Mouse (Mus musculus) C2C12 (cell line): ENCODE results near the gene Iffo2. TPM values are rescaled to one million over a fixed set of nuclear protein-coding genes. Genes with fewer than 3 reads are reported as not detected.

ENCODE experiments used
- H3K27me3 ChIP-seq: one replicate; pipeline ENCODE4 v1.6.1; 2011; ENCODE audit not compliant: control insufficient read depth, insufficient read depth, insufficient read length
- H3K36me3 ChIP-seq: one replicate; pipeline ENCODE4 v1.6.1; 2011; ENCODE audit not compliant: control insufficient read depth, insufficient read depth
- H3K4me3 ChIP-seq: one replicate; pipeline ENCODE4 v1.5.1; 2011; ENCODE audit warnings: mild to moderate bottlenecking, control low read depth; ENCODE audit not compliant: poor library complexity, insufficient read depth, severe bottlenecking
- H3K79me2 ChIP-seq: one replicate; pipeline ENCODE4 v1.6.1; 2011; ENCODE audit not compliant: control insufficient read depth, insufficient read depth
- H3K79me3 ChIP-seq: one replicate; pipeline ENCODE4 v1.6.1; 2011; ENCODE audit warnings: low read depth, control low read depth
- H3ac ChIP-seq: one replicate; pipeline ENCODE3; 2011; ENCODE audit warnings: low read depth; ENCODE audit not compliant: control insufficient read depth, insufficient read length
- CEBPB ChIP-seq: IDR thresholded peaks from one replicate; pipeline ENCODE4 v1.6.1; 2011; ENCODE audit warnings: low read depth, mild to moderate bottlenecking, control low read depth, moderate library complexity
- CTCF ChIP-seq: IDR thresholded peaks from one replicate; pipeline ENCODE4 v1.5.1; 2011; ENCODE audit not compliant: control insufficient read depth, insufficient read depth, insufficient read length
- FOSL1 ChIP-seq: IDR thresholded peaks from one replicate; pipeline ENCODE4 v1.8.0; 2011; ENCODE audit warnings: mild to moderate bottlenecking, low read length; ENCODE audit not compliant: poor library complexity, insufficient read depth, severe bottlenecking
- MAX ChIP-seq: IDR thresholded peaks from one replicate; pipeline ENCODE4 v1.6.1; 2011; ENCODE audit warnings: mild to moderate bottlenecking, control low read depth
- MYOD1 ChIP-seq: IDR thresholded peaks from one replicate; pipeline ENCODE4 v1.6.1; 2011; ENCODE audit warnings: low read depth; ENCODE audit not compliant: control insufficient read depth, insufficient read length
- MYOG ChIP-seq: IDR thresholded peaks from one replicate; pipeline ENCODE4 v1.6.1; 2011; ENCODE audit not compliant: control insufficient read depth, insufficient read length; ENCODE audit errors: extremely low read depth
- USF1 ChIP-seq: IDR thresholded peaks from one replicate; pipeline ENCODE4 v1.6.1; 2011; ENCODE audit warnings: low read depth, mild to moderate bottlenecking, control low read depth, moderate library complexity
- polyA plus RNA-seq: library from polyadenylated mRNA; unstranded; fragments of >200 nt; fragmentation: generic; extraction: Trizol; gene quantifications from one replicate; pipeline ENCODE4 v1.2.1, GENCODE M21; 2012; ENCODE audit warnings: missing spikeins

The Iffo2 gene
- polyA plus RNA-seq, 1 experiment = 20.0 TPM

DNA sequence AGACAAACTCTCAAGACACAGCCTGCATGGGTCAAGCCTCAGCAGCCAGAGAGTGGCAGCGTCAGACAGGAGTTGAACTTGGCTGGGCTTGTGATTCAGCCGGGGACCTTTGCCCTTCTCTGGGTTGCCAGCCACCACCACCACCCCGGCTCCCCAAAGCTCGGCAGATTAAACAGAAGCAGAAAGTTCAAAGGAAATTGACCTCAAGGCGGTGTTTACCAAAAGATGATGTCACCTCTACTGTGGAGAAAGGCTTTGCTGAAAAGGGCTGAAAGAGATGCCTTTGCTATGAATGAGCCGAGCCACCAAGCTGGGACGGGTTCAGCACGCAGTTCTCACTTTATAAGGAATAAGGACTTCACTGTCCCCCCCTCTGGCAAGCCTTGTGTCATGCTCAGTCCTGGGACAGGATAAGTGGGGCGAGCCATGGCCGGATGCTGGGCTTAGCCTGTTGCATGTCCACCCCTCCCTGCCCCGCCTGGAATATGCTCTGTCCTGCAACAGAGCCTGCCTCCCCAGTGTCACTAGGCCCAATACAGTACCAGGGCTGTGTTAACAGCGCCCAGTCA is 4.9 kb downstream of the Iffo2 start:
- TF ChIP-seq MYOG = no peak
- no peak for TF ChIP-seq FOSL1
- TF ChIP-seq CEBPB = peak; percentile 22
- peak; percentile 26 for TF ChIP-seq CTCF
- TF ChIP-seq MAX = peak; percentile 57
- no peak for TF ChIP-seq USF1
- no peak for TF ChIP-seq MYOD1
- H3ac ChIP-seq = peak overlapping the region; percentile 43
- no peaks in the 10 kb centered on the region for H3K36me3 ChIP-seq
- H3K79me3 ChIP-seq = no peaks in the 10 kb centered on the region
- H3K4me3 ChIP-seq = no peak overlapping the region
- no peaks in the 10 kb centered on the region for H3K27me3 ChIP-seq
- no peaks in the 10 kb centered on the region for H3K79me2 ChIP-seq

DNA sequence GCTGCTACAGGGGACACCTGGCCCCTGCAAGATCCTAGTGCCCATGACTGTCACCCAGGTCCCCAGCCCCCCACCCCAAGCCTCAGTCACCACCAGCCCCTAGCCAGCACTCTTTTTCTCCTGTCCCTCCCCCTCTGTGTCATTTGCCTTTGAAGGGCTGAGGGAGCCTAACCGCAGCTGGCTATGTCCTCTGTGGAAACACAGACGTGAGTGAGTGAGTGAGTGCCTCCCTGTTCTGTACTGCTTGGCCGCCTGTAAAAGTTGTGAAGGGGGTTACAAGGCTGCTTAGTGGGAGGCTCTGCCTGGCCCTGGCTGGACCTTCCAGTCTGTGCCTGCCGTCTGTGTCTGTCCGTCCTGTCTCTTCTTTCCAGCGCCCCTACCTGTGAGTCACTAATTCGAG is 5.4 kb downstream of the Iffo2 start:
- no peak for TF ChIP-seq CEBPB
- TF ChIP-seq USF1 = no peak
- no peak for TF ChIP-seq MYOG
- TF ChIP-seq MYOD1 = no peak
- no peak for TF ChIP-seq MAX
- TF ChIP-seq CTCF = no peak
- TF ChIP-seq FOSL1 = no peak
- H3K27me3 ChIP-seq = no peaks in the 10 kb centered on the region
- H3ac ChIP-seq = peak overlapping the region; percentile 43
- H3K36me3 ChIP-seq = no peaks in the 10 kb centered on the region
- no peaks in the 10 kb centered on the region for H3K79me3 ChIP-seq
- H3K4me3 ChIP-seq = no peak overlapping the region
- H3K79me2 ChIP-seq = no peaks in the 10 kb centered on the region

DNA sequence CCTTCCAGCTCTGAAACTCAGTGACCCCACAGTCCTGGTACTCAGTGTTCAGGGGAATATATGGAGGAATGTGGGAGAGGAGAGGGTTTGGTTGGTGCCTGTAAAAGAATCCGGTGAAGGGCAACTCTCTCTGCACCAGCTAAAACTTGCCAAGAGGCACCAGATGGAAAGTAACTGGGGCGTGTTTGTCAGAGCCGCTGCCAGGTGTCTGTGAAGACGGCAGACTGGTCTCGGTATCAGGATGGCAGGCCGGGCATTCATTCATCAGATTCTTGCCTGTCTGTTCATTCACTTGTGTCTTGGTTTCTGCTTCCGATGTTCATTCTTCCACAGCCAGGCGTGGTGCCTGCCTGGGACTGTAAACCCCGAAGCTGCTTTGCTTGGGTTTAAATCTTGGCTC is 6.4 kb downstream of the Iffo2 start:
- Histone ChIP-seq H3K4me3 (no peak overlapping the region), H3K36me3 (no peaks in the 10 kb centered on the region), H3ac (no peak overlapping the region), H3K27me3 (no peaks in the 10 kb centered on the region), H3K79me3 (no peaks in the 10 kb centered on the region), H3K79me2 (no peaks in the 10 kb centered on the region)
- TF ChIP-seq MYOD1 (no peak), CTCF (no peak), USF1 (no peak), CEBPB (no peak), MYOG (no peak), MAX (no peak), FOSL1 (no peak)

DNA sequence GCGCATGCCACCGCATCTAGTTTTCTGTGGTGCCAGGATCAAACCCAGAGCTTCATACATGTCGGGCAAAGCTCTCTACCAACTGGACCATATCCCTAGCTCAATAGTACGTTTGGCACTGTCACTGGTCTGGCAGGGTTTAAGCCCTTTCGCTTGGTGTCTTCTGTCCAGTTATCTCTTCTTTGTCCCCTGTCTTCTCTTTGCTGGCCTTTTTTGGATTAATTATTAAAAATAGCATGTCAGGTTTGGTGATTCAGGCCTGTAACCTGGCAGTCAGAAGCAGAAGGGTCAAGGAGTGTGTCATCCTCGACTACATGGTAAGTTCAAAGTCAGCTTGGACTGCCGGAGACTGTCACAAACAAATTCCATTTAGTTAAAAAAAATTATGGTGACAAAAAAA is 10.4 kb downstream of the Iffo2 start:
- Histone ChIP-seq H3K79me3 (no peaks in the 10 kb centered on the region), H3ac (no peak overlapping the region), H3K79me2 (no peaks in the 10 kb centered on the region), H3K27me3 (no peaks in the 10 kb centered on the region), H3K36me3 (no peaks in the 10 kb centered on the region), H3K4me3 (no peak overlapping the region)
- TF ChIP-seq CTCF = no peak
- TF ChIP-seq MAX = no peak
- TF ChIP-seq MYOG = no peak
- TF ChIP-seq MYOD1 = no peak
- TF ChIP-seq USF1 = no peak
- TF ChIP-seq FOSL1 = no peak
- TF ChIP-seq CEBPB = no peak

DNA sequence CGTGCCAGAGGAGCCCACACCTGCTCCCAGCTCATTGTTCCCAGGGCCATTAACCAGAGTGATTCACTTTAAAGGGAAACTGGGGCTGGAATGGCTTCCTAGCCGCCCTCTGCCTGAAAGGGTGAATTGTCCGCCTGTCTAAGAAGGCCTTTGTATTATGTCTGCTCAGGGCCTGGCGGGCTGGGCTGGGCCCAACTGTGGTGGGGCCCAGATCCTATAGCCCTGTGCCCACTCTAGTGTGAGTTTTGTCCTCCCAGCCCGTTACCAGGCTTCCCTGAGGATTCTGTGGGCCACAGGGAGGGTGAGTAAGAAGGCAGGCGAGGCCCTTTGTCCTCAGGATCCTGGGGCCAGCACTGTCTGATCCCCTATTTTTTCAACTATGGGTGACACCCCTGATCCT is 15.4 kb downstream of the Iffo2 start:
- H3K27me3 ChIP-seq = no peaks in the 10 kb centered on the region
- TF ChIP-seq CEBPB = no peak
- TF ChIP-seq MYOG = no peak
- no peak for TF ChIP-seq MYOD1
- TF ChIP-seq FOSL1 = no peak
- no peak for TF ChIP-seq USF1
- no peak for TF ChIP-seq CTCF
- no peak for TF ChIP-seq MAX
- H3ac ChIP-seq = no peak overlapping the region
- H3K36me3 ChIP-seq = no peaks in the 10 kb centered on the region
- no peaks in the 10 kb centered on the region for H3K79me2 ChIP-seq
- no peak overlapping the region for H3K4me3 ChIP-seq
- no peaks in the 10 kb centered on the region for H3K79me3 ChIP-seq
